Mouse (Mus musculus): ENCODE measurements at regions not wholly inside any gene's neighbourhood (a gene's known extent, or its start where the extent isn't known, plus 50 kb on each side); places are given as distances from the start of the nearest gene placed in this dataset.

- DNase-seq (ENCODE audit: low spot score in 2 of 2) = no peak
Observed at GRCm38 (mm10) chr11:109039792-109040518, 104.2 kb downstream of the E030025P04Rik start.

DNA sequence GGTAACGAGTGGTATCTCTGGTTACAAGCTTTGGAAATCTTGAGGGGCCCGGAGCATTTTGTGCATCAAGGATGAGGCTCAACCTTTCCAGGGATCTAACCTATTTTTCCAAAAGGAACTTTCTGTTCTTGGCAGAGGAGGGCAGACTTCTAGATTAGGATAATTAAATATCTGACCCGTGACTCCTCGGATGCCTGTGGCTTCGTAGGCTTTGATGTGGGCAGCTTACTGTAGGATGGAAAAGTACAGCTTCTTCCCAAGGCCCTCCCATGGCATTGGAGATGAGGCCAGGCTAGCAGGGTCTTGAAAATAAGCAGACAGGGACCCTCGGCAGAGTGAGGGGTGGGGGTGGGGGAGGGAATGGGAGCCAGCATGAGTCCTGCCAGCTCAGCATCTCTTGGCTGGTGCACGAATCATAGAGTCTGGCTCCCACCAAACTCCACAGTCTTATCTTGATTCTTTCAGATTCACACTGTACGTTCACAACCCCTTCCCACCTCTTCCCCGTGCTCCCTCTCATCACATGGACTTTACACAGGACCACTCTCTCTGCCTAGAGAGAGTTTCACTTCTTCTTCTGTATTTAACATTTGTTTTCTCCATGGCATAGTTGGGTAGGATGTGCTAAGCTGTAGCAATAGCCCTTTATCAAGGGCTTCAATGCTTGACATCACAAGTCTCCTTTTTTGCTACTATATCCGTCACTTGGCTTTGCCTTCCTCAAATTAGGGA is 104.9 kb downstream of the E030025P04Rik start:
- DNase-seq (ENCODE audit: low spot score in 2 of 2) = no peak

- DNase-seq (ENCODE audit: low spot score in 2 of 2) = no peak
Observed at GRCm38 (mm10) chr11:109038136-109038535, 106.0 kb downstream of the E030025P04Rik start.

DNA sequence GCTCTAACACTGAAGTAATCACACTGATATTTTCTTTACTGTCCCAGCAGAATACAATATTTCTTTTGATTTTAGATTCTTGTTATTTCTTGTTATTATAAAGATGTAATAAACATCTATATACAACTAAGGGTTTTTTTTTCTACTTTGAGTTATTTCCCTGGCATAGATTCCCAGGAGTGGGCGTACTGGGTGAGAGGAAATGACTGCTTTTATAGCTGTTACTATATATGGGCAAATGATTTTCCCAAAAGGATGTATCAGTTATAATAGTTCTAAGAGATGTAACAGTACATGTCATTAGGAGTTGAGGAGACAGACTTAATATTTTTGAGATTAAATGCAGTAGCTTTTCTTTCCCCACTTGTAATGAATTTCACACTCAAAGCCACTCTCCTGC is 109.6 kb downstream of the E030025P04Rik start:
- no peak for DNase-seq (ENCODE audit: low spot score in 2 of 2)

DNA sequence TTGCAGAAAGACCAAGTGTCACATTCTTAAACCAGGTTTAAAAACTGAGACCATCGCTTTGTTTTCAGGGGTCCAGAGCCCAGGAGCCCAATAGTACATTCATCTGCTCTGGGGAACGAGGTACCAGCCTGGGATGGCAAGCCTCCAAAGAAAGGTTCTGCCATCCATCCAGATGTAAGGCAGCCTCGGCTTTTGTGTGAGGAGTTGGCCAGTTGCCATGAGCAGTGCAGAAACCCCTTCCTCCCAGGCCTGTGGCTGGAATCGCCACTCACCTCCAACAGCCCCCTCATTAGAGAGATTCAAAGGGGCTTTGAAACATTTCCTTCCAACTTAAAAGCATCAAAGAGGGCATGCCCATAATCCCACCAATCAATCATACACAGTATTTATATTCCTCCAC is 110.1 kb downstream of the E030025P04Rik start:
- DNase-seq (ENCODE audit: low spot score in 2 of 2) = no peak

DNA sequence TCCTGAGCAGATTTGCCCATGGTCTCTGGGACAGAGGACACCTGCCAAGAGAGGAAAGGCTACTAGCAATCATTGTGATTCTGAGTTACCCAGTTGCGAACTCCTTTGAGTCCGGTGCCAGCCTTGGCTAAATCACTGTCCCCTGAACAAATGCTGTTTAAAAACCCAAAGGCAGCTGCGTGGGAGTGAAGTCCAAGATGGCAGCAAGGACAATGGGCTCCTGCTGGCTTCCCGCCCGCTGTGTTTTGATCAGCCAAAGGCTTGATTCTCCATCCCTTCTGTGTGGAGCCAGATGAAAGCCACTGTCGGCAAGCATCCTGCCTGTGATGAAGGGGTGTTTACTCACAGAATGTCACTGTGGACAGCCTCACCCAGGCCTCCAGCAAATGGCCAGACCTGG is 111.4 kb downstream of the E030025P04Rik start:
- no peak for DNase-seq (ENCODE audit: low spot score in 2 of 2)

DNA sequence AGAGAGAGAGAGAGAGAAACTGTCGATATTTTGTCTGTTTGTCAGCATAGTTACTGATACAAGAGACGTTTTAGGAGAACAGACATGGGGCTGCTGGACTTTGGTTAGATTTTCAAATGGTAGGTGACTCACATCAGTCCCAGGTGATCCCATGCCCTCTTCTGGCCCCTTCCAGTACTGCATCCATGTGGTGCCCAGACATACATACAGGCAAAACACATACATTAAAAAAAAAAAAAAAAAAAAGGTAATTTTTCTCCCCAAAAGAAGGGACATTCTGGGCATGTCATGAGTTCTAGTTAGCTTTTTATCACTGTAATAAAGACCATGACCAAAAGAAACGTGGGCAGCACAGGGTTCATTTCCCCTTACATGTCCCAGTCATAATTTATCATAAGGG is 110.3 kb downstream of the Axin2 start:
- DNase-seq (ENCODE audit: low spot score in 2 of 2) = peak; percentile 59 to 72

- DNase-seq (ENCODE audit: low spot score in 2 of 2) = no peak
Observed at GRCm38 (mm10) chr11:109029894-109030293, 109.7 kb downstream of the Axin2 start.

- DNase-seq (ENCODE audit: low spot score in 2 of 2) = no peak
Observed at GRCm38 (mm10) chr11:109014806-109015205, 94.7 kb downstream of the Axin2 start.

DNA sequence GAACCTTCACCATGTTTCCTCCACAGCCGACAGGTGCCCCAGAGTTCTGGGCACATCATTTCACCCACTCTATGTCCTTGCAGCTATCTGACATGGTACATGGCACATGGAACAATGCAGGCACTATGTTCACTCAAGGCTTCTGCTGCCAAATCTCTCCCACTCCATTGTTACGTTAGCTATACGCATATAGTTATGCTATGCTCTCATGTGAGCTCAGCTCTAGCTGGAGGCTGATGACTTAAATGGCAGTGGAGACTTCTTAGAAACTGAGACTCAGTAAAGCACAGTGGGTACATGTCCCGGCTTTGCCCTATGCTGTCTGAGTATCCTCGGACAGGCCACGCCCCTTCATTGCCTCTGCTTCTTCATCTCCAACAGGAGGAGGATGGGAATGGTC is 91.0 kb downstream of the Axin2 start:
- DNase-seq (ENCODE audit: low spot score in 2 of 2) = no peak

DNA sequence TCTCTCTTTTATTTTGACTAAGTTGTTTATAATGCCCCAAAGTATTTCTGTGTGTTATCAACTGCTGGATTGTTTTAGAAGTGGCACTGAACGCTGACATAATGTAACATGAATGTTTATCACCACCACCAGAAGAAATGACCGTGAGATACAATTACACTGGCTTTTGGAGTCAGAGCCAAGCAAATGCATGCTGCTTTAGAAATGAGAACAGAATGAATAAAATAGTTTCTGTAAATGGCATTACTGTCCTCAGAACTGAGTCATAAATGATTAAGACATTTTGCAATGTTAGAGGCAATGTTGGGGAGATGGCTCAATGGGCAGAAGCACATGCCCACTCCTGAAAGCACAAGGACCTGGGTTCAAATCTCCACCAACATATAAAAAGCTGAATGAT is 88.7 kb downstream of the Axin2 start:
- no peak for DNase-seq (ENCODE audit: low spot score in 2 of 2)

- DNase-seq (ENCODE audit: low spot score in 2 of 2) = peak in 1 of 2 experiments; percentile 27
Observed at GRCm38 (mm10) chr11:109005681-109006080, 85.5 kb downstream of the Axin2 start.
